Mouse (Mus musculus) embryonic facial prominence, embryonic 10.5 days (tissue): ENCODE measurements at regions not wholly inside any gene's neighbourhood (a gene's known extent, or its start where the extent isn't known, plus 50 kb on each side); places are given as distances from the start of the nearest gene placed in this dataset.

Experiments used
- DNase-seq: peaks from one replicate; pipeline ENCODE4 v3.0.0-alpha.2; 2017; ENCODE audit warnings: low spot score
- H3K27ac ChIP-seq: fragments of 300-500 bp; sonication (generic); replicated peaks from 2 replicates; pipeline ENCODE4 v1.5.1; 2016; ENCODE audit warnings: mild to moderate bottlenecking
- H3K27me3 ChIP-seq: fragments of 300-500 bp; sonication (generic); replicated peaks from 2 replicates; pipeline ENCODE4 v1.6.1; 2016; ENCODE audit warnings: low read depth, mild to moderate bottlenecking; ENCODE audit not compliant: poor library complexity, severe bottlenecking
- H3K36me3 ChIP-seq: fragments of 300-500 bp; sonication (generic); replicated peaks from 2 replicates; pipeline ENCODE4 v1.6.1; 2016; ENCODE audit warnings: mild to moderate bottlenecking, moderate library complexity
- H3K4me1 ChIP-seq: fragments of 300-500 bp; sonication (generic); 2 replicates; pipeline ENCODE4 v1.6.1; 2016
- H3K4me3 ChIP-seq: fragments of 300-500 bp; sonication (generic); 2 replicates; pipeline ENCODE4 v1.5.1; 2016; ENCODE audit warnings: mild to moderate bottlenecking, moderate library complexity
- H3K9me3 ChIP-seq: fragments of 300-500 bp; sonication (generic); 2 replicates; pipeline ENCODE4 v1.6.1; 2016; ENCODE audit warnings: mild to moderate bottlenecking
- WGBS: fragments of 180-500 bp; shearing (Covaris S2); methylation state at CpG from one replicate; pipeline ENCODE4 v1.1.7; 2016; 5-methylcytosine and 5-hydroxymethylcytosine counted together

GRCm38 (mm10) chr9:92097806-92098205 is 94.9 kb upstream of the Plscr5 start:
- Histone ChIP-seq H3K36me3 (no peaks in the 10 kb centered on the region), H3K27ac (no peak overlapping the region), H3K9me3 (no peaks in the 10 kb centered on the region), H3K4me1 (no peaks in the 10 kb centered on the region), H3K4me3 (no peak overlapping the region), H3K27me3 (no peaks in the 10 kb centered on the region)
- no peak for DNase-seq
- 89% methylated on average over 2 of the region's 2 CpGs for WGBS

GRCm38 (mm10) chr9:92129504-92129903 is 63.2 kb upstream of the Plscr5 start:
- no peak overlapping the region for H3K4me3 ChIP-seq
- 88% methylated on average over 3 of the region's 3 CpGs for WGBS

GRCm38 (mm10) chr9:92130445-92130844 is 62.3 kb upstream of the Plscr5 start:
- no peaks in the 10 kb centered on the region for H3K27me3 ChIP-seq
- no peak overlapping the region for H3K27ac ChIP-seq
- no peak overlapping the region for H3K4me3 ChIP-seq
- 65% methylated on average over 1 of the region's 1 CpGs for WGBS
- no peak for DNase-seq
- H3K4me1 ChIP-seq, result peaks cover 5% of the 10 kb centered on the region; the same call in 1 of the 2 replicates
- H3K36me3 ChIP-seq, result no peaks in the 10 kb centered on the region
- H3K9me3 ChIP-seq, result 0 out of 2 replicates have a peak, but pooled peaks cover 3% of the 10 kb centered on the region

More at GRCm38 (mm10) chr9:92129504-92129903, 63.2 kb upstream of the Plscr5 start:
- Histone ChIP-seq H3K9me3 (0 out of 2 replicates have a peak, but pooled peaks cover 3% of the 10 kb centered on the region), H3K27ac (no peak overlapping the region), H3K27me3 (no peaks in the 10 kb centered on the region), H3K4me1 (peaks cover 5% of the 10 kb centered on the region; the same call in 1 of the 2 replicates), H3K36me3 (no peaks in the 10 kb centered on the region)
- DNase-seq, result no peak

- peaks cover 5% of the 10 kb centered on the region; the same call in 1 of the 2 replicates for H3K4me1 ChIP-seq
- DNase-seq, result peak; percentile 32
- H3K27me3 ChIP-seq, result no peaks in the 10 kb centered on the region
- H3K9me3 ChIP-seq, result 0 out of 2 replicates have a peak, but pooled peaks cover 3% of the 10 kb centered on the region
- no peak overlapping the region for H3K27ac ChIP-seq
- no peak overlapping the region for H3K4me3 ChIP-seq
- H3K36me3 ChIP-seq, result no peaks in the 10 kb centered on the region
- WGBS, result 41% methylated on average over 9 of the region's 9 CpGs
These were observed 60.3 kb upstream of the Plscr5 start for GRCm38 (mm10) chr9:92132440-92132839.

GRCm38 (mm10) chr9:92141924-92142323 is 50.8 kb upstream of the Plscr5 start:
- H3K27ac ChIP-seq, result no peak overlapping the region
- DNase-seq, result no peak
- no peaks in the 10 kb centered on the region for H3K27me3 ChIP-seq
- no peak overlapping the region for H3K4me3 ChIP-seq
- H3K4me1 ChIP-seq, result no peaks in the 10 kb centered on the region
- H3K36me3 ChIP-seq, result no peaks in the 10 kb centered on the region
- WGBS, result 86% methylated on average over 4 of the region's 4 CpGs
- H3K9me3 ChIP-seq, result no peaks in the 10 kb centered on the region
